Mouse (Mus musculus): ENCODE measurements around the gene Lrrc8c. TPM values are rescaled to one million over a fixed set of nuclear protein-coding genes. Genes with fewer than 3 reads are reported as not detected.

Gene Lrrc8c
- polyA plus RNA-seq, 1 experiment from 2014 or later, result 13.2 TPM

GRCm38 (mm10) chr5:105530576-105530975 is 11.4 kb downstream of the Lrrc8c start:
- no peaks in the 10 kb centered on the region for H3K9me3 ChIP-seq
- H3K4me2 ChIP-seq (replicated peaks), result no peak overlapping the region
- ATAC-seq (ENCODE audit: insufficient number of reproducible peaks, insufficient read depth, low FRiP score, low TSS enrichment), result no peak
- H3K36me3 ChIP-seq, result no peaks in the 10 kb centered on the region
- H3K27me3 ChIP-seq, result no peaks in the 10 kb centered on the region
- H3K4me3 ChIP-seq, result no peak overlapping the region
- 81% methylated on average over 6 of the region's 6 CpGs for WGBS
- H3K27ac ChIP-seq, result no peak overlapping the region
- H3K4me1 ChIP-seq, result no peaks in the 10 kb centered on the region
- no peak overlapping the region for H3K9ac ChIP-seq

- ATAC-seq (ENCODE audit: insufficient number of reproducible peaks, insufficient read depth, low FRiP score, low TSS enrichment), result no peak
- Histone ChIP-seq H3K9me3 (no peaks in the 10 kb centered on the region), H3K27ac (no peak overlapping the region), H3K9ac (no peak overlapping the region), H3K4me2 (replicated peaks) (no peak overlapping the region), H3K27me3 (no peaks in the 10 kb centered on the region), H3K4me1 (0 out of 2 replicates have a peak, but pooled peaks cover 5% of the 10 kb centered on the region), H3K4me3 (no peak overlapping the region), H3K36me3 (no peaks in the 10 kb centered on the region)
- WGBS, result 90% methylated on average over 3 of the region's 3 CpGs
Measured at GRCm38 (mm10) chr5:105535186-105535585, 16.0 kb downstream of the Lrrc8c start.

GRCm38 (mm10) chr5:105536172-105536571 is 17.0 kb downstream of the Lrrc8c start:
- Histone ChIP-seq H3K27ac (no peak overlapping the region), H3K9ac (no peak overlapping the region), H3K36me3 (no peaks in the 10 kb centered on the region), H3K4me3 (no peak overlapping the region), H3K4me1 (0 out of 2 replicates have a peak, but pooled peaks cover 5% of the 10 kb centered on the region), H3K9me3 (no peaks in the 10 kb centered on the region), H3K4me2 (replicated peaks) (no peak overlapping the region), H3K27me3 (no peaks in the 10 kb centered on the region)
- WGBS, result 94% methylated on average over 2 of the region's 2 CpGs
- ATAC-seq (ENCODE audit: insufficient number of reproducible peaks, insufficient read depth, low FRiP score, low TSS enrichment), result no peak

- ATAC-seq (ENCODE audit: insufficient number of reproducible peaks, insufficient read depth, low FRiP score, low TSS enrichment), result no peak; the same call in 1 of the 2 replicates
- Histone ChIP-seq H3K9ac (no peak overlapping the region), H3K27ac (0 out of 2 replicates have a peak overlapping the region, but pooled peaks have one; percentile 41), H3K4me1 (0 out of 2 replicates have a peak, but pooled peaks cover 5% of the 10 kb centered on the region), H3K36me3 (no peaks in the 10 kb centered on the region), H3K4me3 (no peak overlapping the region), H3K27me3 (no peaks in the 10 kb centered on the region), H3K4me2 (replicated peaks) (no peak overlapping the region), H3K9me3 (no peaks in the 10 kb centered on the region)
- 51% methylated on average over 11 of the region's 11 CpGs for WGBS
Measured at GRCm38 (mm10) chr5:105537101-105537723, 18.0 kb downstream of the Lrrc8c start.

GRCm38 (mm10) chr5:105541051-105541450 is 21.9 kb downstream of the Lrrc8c start:
- WGBS, result 88% methylated on average over 7 of the region's 7 CpGs
- no peak overlapping the region for H3K4me2 ChIP-seq (replicated peaks)
- H3K27me3 ChIP-seq, result no peaks in the 10 kb centered on the region
- no peak overlapping the region for H3K4me3 ChIP-seq
- H3K27ac ChIP-seq, result no peak overlapping the region
- no peaks in the 10 kb centered on the region for H3K9me3 ChIP-seq
- no peak overlapping the region for H3K9ac ChIP-seq
- H3K4me1 ChIP-seq, result 0 out of 2 replicates have a peak, but pooled peaks cover 5% of the 10 kb centered on the region
- ATAC-seq (ENCODE audit: insufficient number of reproducible peaks, insufficient read depth, low FRiP score, low TSS enrichment), result no peak
- no peaks in the 10 kb centered on the region for H3K36me3 ChIP-seq

GRCm38 (mm10) chr5:105545126-105545525 is 25.9 kb downstream of the Lrrc8c start:
- Histone ChIP-seq H3K9ac (no peak overlapping the region), H3K9me3 (no peaks in the 10 kb centered on the region), H3K4me2 (replicated peaks) (no peak overlapping the region), H3K4me1 (0 out of 2 replicates have a peak, but pooled peaks cover 4% of the 10 kb centered on the region), H3K36me3 (no peaks in the 10 kb centered on the region), H3K27ac (no peak overlapping the region), H3K4me3 (no peak overlapping the region), H3K27me3 (no peaks in the 10 kb centered on the region)
- ATAC-seq (ENCODE audit: insufficient number of reproducible peaks, insufficient read depth, low FRiP score, low TSS enrichment), result no peak
- WGBS, result 48% methylated on average over 3 of the region's 3 CpGs

- no peaks in the 10 kb centered on the region for H3K27me3 ChIP-seq
- H3K27ac ChIP-seq, result no peak overlapping the region
- H3K4me1 ChIP-seq, result 0 out of 2 replicates have a peak, but pooled peaks cover 4% of the 10 kb centered on the region
- H3K9me3 ChIP-seq, result no peaks in the 10 kb centered on the region
- 93% methylated on average over 4 of the region's 4 CpGs for WGBS
- H3K36me3 ChIP-seq, result no peaks in the 10 kb centered on the region
- H3K9ac ChIP-seq, result no peak overlapping the region
- ATAC-seq (ENCODE audit: insufficient number of reproducible peaks, insufficient read depth, low FRiP score, low TSS enrichment), result no peak
- no peak overlapping the region for H3K4me2 ChIP-seq (replicated peaks)
- no peak overlapping the region for H3K4me3 ChIP-seq
Measured at GRCm38 (mm10) chr5:105547115-105547514, 27.9 kb downstream of the Lrrc8c start.

GRCm38 (mm10) chr5:105551808-105552207 is 32.6 kb downstream of the Lrrc8c start:
- Histone ChIP-seq H3K4me3 (no peak overlapping the region), H3K27ac (no peak overlapping the region), H3K9ac (no peak overlapping the region), H3K36me3 (no peaks in the 10 kb centered on the region), H3K4me1 (0 out of 2 replicates have a peak, but pooled peaks cover 4% of the 10 kb centered on the region), H3K27me3 (no peaks in the 10 kb centered on the region), H3K9me3 (no peaks in the 10 kb centered on the region), H3K4me2 (replicated peaks) (no peak overlapping the region)
- 84% methylated on average over 1 of the region's 1 CpGs for WGBS
- no peak for ATAC-seq (ENCODE audit: insufficient number of reproducible peaks, insufficient read depth, low FRiP score, low TSS enrichment)

GRCm38 (mm10) chr5:105556291-105556690 is 37.1 kb downstream of the Lrrc8c start:
- Histone ChIP-seq H3K4me3 (no peak overlapping the region), H3K27me3 (no peaks in the 10 kb centered on the region), H3K9me3 (no peaks in the 10 kb centered on the region), H3K27ac (no peak overlapping the region), H3K4me1 (no peaks in the 10 kb centered on the region), H3K4me2 (replicated peaks) (no peak overlapping the region), H3K36me3 (no peaks in the 10 kb centered on the region), H3K9ac (no peak overlapping the region)
- 90% methylated on average over 6 of the region's 6 CpGs for WGBS
- ATAC-seq (ENCODE audit: insufficient number of reproducible peaks, insufficient read depth, low FRiP score, low TSS enrichment), result no peak

- Histone ChIP-seq H3K4me2 (replicated peaks) (no peak overlapping the region), H3K4me3 (no peak overlapping the region), H3K36me3 (no peaks in the 10 kb centered on the region), H3K27ac (no peak overlapping the region), H3K9me3 (no peaks in the 10 kb centered on the region), H3K9ac (no peak overlapping the region), H3K27me3 (no peaks in the 10 kb centered on the region), H3K4me1 (no peaks in the 10 kb centered on the region)
- ATAC-seq (ENCODE audit: insufficient number of reproducible peaks, insufficient read depth, low FRiP score, low TSS enrichment), result no peak
- 98% methylated on average over 3 of the region's 3 CpGs for WGBS
Measured at GRCm38 (mm10) chr5:105557346-105557745, 38.2 kb downstream of the Lrrc8c start.

GRCm38 (mm10) chr5:105557777-105558240 is 38.6 kb downstream of the Lrrc8c start:
- Histone ChIP-seq H3K4me2 (replicated peaks) (no peak overlapping the region), H3K36me3 (no peaks in the 10 kb centered on the region), H3K4me3 (no peak overlapping the region), H3K27ac (no peak overlapping the region), H3K4me1 (no peaks in the 10 kb centered on the region), H3K9me3 (no peaks in the 10 kb centered on the region), H3K27me3 (no peaks in the 10 kb centered on the region), H3K9ac (no peak overlapping the region)
- no peak for ATAC-seq (ENCODE audit: insufficient number of reproducible peaks, insufficient read depth, low FRiP score, low TSS enrichment)
- WGBS, result 82% methylated on average over 4 of the region's 4 CpGs

- ATAC-seq (ENCODE audit: insufficient number of reproducible peaks, insufficient read depth, low FRiP score, low TSS enrichment), result no peak
- H3K27me3 ChIP-seq, result no peaks in the 10 kb centered on the region
- H3K36me3 ChIP-seq, result no peaks in the 10 kb centered on the region
- WGBS, result 90% methylated on average over 4 of the region's 4 CpGs
- H3K4me2 ChIP-seq (replicated peaks), result no peak overlapping the region
- no peak overlapping the region for H3K4me3 ChIP-seq
- H3K27ac ChIP-seq, result no peak overlapping the region
- no peak overlapping the region for H3K9ac ChIP-seq
- H3K9me3 ChIP-seq, result no peaks in the 10 kb centered on the region
- H3K4me1 ChIP-seq, result no peaks in the 10 kb centered on the region
Measured at GRCm38 (mm10) chr5:105558517-105558916, 39.3 kb downstream of the Lrrc8c start.
